Mouse (Mus musculus): ENCODE data around the gene Pappa.
A peak's percentile ranks its signal among the peaks of the same experiment; 100 is the strongest.

The Pappa gene

DNA sequence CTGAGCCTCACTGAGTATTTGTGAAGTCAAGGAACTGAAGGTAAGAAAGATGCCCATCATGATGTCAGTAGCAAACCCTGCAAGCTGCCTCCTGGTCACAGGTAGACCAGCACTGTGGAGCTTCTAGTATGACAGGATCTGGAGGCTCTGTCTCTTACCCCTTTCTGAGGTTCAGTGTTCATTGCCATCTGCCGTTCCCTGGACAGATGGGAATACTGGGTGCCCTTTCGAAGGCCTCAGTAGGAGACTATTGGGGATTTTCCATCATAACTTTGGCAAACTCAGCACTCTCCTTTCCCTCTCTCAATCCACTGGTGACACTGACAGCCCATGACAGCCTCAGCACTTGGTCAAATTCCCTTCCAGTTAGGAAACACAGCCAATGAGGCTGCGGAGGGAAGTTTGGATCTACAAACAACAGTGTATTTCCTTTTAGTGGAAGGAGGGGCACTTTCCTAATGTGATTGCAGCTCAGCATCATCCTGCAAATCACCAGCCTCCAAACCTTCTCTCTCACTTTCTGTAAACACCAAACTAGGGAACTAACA is 42.4 kb downstream of the Pappa start:
- DNase-seq (ENCODE audit: low read depth, low spot score) = no peak

DNA sequence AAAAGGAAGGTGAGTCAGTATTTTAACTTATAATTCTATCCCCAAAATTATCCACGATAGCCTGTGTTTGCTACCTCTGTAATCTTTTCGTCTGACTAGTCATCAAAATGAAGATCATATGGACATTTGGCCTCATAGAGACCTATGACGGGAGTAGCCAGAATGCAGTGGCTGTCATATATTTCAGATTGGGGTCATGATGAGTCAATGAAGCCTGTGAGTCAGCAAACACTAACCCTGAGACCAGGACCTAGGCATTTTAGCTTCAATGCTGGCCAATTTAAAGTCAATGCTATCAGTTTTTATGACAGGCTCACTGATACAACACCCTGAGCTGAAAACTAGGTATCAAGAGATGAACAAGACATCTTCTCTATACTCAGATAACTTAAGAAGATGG is 50.5 kb downstream of the Pappa start:
- DNase-seq (ENCODE audit: low read depth, low spot score) = no peak

GRCm38 (mm10) chr4:65178146-65178545 is 54.2 kb downstream of the Pappa start:
- DNase-seq (ENCODE audit: low read depth, low spot score) = no peak

- DNase-seq (ENCODE audit: low read depth, low spot score) = no peak
Observed at GRCm38 (mm10) chr4:65187236-65187635, 63.3 kb downstream of the Pappa start.

- no peak for DNase-seq (ENCODE audit: low read depth, low spot score)
Observed at GRCm38 (mm10) chr4:65187716-65188115, 63.7 kb downstream of the Pappa start.

- no peak for DNase-seq (ENCODE audit: low read depth, low spot score)
Observed at GRCm38 (mm10) chr4:65188921-65189485, 65.0 kb downstream of the Pappa start.

GRCm38 (mm10) chr4:65192810-65193209 is 68.8 kb downstream of the Pappa start:
- no peak for DNase-seq (ENCODE audit: low read depth, low spot score)

GRCm38 (mm10) chr4:65195971-65196370 is 72.0 kb downstream of the Pappa start:
- peak; percentile 11 for DNase-seq (ENCODE audit: low read depth, low spot score)

- no peak for DNase-seq (ENCODE audit: low read depth, low spot score)
Observed at GRCm38 (mm10) chr4:65203666-65204065, 79.7 kb downstream of the Pappa start.

GRCm38 (mm10) chr4:65205446-65205845 is 81.5 kb downstream of the Pappa start:
- DNase-seq (ENCODE audit: low read depth, low spot score) = no peak

DNA sequence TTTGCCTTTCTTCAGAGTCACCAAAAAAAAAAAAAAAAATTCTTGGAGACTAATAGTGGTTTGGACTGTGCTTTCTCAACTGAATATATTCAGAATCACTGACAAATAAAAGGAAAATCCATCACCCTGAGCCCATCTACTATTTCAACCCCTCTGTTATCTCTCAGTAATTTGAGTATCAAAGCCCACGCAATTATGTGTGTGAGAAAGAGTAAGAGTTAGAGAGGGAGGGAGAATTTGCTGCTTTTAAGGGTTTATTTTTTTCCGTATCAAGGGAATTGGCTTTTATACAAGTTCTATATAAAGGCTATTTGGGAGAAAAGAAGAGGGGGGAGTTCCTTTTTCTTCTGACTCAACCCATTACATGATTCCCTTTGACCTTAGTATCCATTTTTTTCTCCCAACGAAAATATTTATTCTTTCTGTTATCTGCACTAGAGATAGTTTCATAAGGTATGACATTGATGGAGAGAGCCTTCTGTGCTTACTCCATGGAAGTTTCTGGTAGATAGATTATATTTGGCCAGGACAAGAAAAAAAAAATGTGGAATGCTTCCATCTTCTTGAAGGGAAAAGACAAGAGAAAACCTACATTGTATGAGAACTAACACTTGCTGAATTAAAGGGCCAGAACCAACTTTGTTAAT is 85.5 kb downstream of the Pappa start:
- DNase-seq (ENCODE audit: low read depth, low spot score) = no peak

DNA sequence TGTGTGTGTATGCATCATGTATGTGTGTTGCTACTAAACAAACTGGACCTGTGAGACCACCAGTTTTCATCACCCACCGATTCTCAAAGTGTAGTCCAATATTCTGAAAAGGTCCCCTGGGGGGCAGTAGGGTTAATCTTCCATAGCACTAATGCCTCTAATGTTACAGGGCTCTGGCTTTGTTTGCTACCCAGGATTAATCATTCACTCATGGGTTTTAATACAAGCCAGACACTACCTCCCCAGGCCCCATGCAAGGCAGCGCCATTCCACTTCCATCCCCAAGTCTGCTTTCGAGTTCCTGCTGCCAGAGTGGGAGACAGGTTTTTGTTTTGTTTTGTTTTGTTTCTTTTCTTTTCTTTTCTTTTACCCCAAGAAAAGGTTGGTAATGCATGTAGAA is 92.7 kb downstream of the Pappa start:
- no peak for DNase-seq (ENCODE audit: low read depth, low spot score)

GRCm38 (mm10) chr4:65217651-65218364 is 93.8 kb downstream of the Pappa start:
- DNase-seq (ENCODE audit: low read depth, low spot score) = no peak

DNA sequence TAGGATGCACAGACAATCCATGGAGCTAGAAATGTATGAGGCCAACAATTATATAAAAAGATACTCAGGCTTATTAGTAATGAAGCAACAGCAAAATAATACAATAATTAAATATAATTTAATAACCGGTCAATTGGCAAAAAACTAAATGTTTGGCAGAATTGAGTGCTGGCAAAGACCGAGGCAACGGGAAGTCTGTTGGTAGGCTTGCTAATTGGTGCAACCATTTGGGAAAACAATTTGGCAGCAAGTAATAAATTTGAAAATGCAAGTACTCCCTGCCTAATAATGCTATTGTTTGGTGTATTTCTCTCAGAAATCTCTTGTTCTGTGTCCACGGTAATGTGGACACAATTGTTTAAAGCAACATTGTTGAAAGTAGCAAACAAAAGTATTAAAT is 99.9 kb downstream of the Pappa start:
- no peak for DNase-seq (ENCODE audit: low read depth, low spot score)

DNA sequence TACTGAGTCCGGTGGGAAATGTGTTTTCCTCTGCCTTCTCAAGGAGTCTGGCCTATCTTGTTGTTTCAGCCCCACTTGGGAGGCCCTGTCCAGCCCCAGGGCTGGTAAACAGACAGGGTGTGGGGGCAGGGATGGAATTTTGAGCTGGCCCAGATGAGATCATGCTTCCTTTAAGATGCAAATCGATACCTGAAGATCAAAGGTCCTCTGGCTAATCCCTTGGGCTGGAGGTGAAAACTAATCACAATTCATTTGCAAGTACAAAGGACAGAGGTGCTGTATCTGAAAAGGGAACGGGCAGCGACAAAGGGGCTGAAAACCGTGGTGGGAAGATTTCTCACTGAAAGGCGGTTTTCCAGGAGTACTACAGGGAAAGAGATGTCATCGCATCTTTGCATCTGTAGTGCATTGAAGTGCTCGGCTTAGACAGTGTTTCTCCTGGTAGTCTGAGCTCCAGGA is 114.6 kb downstream of the Pappa start:
- no peak for DNase-seq (ENCODE audit: low read depth, low spot score)

DNA sequence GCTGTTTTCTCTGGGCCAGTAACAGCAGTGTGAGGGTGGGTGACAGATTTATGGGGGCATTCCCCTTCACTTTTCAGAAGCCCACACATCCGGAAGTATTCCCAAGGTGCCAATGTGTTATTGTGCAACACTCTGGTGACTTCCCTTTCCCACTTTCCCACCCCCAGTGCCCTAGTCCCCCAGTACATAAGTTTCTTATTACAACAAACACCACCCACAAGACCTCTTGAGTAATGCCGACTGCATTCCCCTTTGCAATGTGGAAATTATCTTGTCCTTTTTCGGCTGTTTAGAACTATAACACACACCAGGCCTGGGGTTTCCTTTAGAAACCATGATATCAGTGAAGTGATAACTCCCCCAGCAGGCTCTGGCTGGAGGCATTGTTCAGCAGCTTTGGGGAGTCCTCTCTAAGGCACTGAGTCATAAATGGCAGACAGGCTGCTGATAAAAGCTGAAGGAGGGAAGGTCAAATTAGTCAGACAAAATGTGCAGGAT is 118.5 kb downstream of the Pappa start:
- DNase-seq (ENCODE audit: low read depth, low spot score) = peak; percentile 10

DNA sequence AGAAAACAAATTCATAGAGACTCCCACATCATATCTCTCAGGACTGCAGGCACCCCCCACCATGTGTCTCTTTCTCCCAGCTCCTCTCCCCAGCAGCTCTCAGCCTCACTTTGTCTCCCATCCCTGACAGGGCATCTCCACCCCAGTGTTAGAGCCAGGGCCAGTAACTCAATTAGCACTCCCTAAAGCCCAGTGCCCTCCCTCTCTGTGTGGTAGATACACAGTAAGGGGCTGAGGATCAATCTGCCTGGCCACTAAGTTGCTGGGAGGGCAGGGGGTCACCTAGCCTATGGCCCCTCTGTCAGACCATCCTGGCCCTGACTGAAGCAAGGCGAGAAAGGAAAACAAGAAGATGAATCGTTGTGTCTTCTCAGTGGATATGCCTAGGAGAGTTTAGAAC is 119.3 kb downstream of the Pappa start:
- no peak for DNase-seq (ENCODE audit: low read depth, low spot score)

- DNase-seq (ENCODE audit: low read depth, low spot score) = no peak
Observed at GRCm38 (mm10) chr4:65245015-65245414, 121.0 kb downstream of the Pappa start.

DNA sequence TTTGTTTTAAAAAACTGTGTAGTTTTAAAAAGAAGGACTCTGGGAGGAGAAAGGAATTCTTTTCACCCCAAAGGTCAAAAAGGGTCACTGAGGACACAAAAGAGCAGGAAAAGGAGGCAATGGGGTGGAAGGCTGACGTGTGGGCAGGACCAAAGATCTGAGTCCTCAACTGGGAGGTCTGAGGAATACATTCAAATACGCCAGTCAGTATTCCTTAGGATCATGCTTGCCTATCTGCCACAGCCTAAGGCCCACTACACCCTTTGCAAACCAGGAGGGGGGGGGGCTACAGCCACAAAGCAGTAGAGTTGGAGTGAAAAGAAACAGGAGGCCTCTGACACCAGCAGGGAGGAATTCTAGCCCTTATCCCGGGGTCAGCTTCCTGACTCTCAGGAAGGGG is 121.5 kb downstream of the Pappa start:
- no peak for DNase-seq (ENCODE audit: low read depth, low spot score)

- no peak for DNase-seq (ENCODE audit: low read depth, low spot score)
Observed at GRCm38 (mm10) chr4:65252193-65252592, 128.2 kb downstream of the Pappa start.

- DNase-seq (ENCODE audit: low read depth, low spot score) = no peak
Observed at GRCm38 (mm10) chr4:65254073-65254472, 130.1 kb downstream of the Pappa start.

GRCm38 (mm10) chr4:65267066-65267465 is 143.1 kb downstream of the Pappa start:
- no peak for DNase-seq (ENCODE audit: low read depth, low spot score)

DNA sequence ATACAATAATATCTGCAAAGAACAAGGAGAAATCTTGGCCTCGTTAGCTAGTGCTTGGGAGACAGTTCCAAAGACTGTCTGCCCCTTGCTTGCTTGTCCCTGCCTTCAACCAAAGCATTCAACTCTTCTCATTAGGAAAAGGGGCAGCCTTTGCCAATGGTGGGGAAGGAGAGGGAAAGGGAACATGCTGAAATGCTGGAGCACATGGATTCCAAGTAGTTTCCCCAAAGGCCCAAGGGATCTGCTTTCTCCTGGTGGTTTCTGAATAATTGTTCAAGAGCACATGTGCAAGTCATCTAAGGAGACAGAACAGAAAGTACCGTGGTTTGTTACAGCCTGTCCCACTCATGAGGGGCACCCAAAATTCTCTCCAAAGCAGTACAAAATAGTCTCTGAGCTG is 146.0 kb downstream of the Pappa start:
- DNase-seq (ENCODE audit: low read depth, low spot score) = no peak
